Mouse (Mus musculus) cortical plate, adult 2 months (tissue): ENCODE results near the gene Tmc6. TPM values are rescaled to one million over a fixed set of nuclear protein-coding genes. Genes with fewer than 3 reads are reported as not detected.

Experiments
- H3K27ac ChIP-seq: fragments of 200-500 bp; 2 replicates; pipeline ENCODE4 v1.5.1; 2012; ENCODE audit warnings: low read length, control low read depth, inconsistent platforms; ENCODE audit not compliant: insufficient read depth
- H3K4me1 ChIP-seq: fragments of 200-500 bp; 2 replicates; pipeline ENCODE4 v1.6.1; 2011; ENCODE audit warnings: low read length; ENCODE audit not compliant: control insufficient read depth, insufficient read depth
- H3K4me3 ChIP-seq: fragments of 200-500 bp; 2 replicates; pipeline ENCODE4 v1.5.1; 2011; ENCODE audit warnings: mild to moderate bottlenecking, low read length, control low read depth; ENCODE audit not compliant: insufficient read depth
- CTCF ChIP-seq: fragments of 200-500 bp; IDR thresholded peaks from 2 replicates; pipeline ENCODE4 v1.5.1; 2011; ENCODE audit warnings: mild to moderate bottlenecking, control low read depth, low read length; ENCODE audit not compliant: insufficient read depth; ENCODE audit errors: extremely low read depth
- POLR2A ChIP-seq: fragments of 200-500 bp; IDR thresholded peaks from 2 replicates; pipeline ENCODE4 v1.6.1; 2011; ENCODE audit warnings: mild to moderate bottlenecking, low read length, control low read depth; ENCODE audit not compliant: insufficient read depth; ENCODE audit errors: extremely low read depth
- polyA plus RNA-seq: library from polyadenylated mRNA; depleted of rRNA; stranded (reverse); fragments of >200 nt; gene quantifications from 2 replicates; pipeline ENCODE4 v1.2.3, GENCODE M21; 2012

Gene Tmc6
- polyA plus RNA-seq, 1 experiment: 9.7 TPM

DNA sequence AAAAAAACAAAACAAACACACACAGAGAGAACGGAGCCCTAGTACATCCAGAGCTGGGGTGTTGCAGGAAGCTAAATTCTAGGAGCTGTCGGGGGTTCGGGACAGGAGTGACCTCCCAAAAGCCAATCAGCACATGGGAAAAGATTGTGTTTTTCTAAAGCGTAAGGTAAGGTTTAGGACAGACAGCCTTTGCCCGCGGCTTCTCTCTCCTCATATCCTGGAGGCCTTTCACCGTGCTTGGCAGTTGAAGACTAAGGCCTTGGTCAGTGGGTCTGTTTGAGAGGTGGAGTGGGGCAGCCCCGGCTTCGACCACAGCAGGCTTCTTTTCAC is 672 bp upstream of the Tmc6 start:
- H3K27ac ChIP-seq: no peak overlapping the region
- TF ChIP-seq POLR2A (no peak), CTCF (no peak)
- H3K4me3 ChIP-seq: no peak overlapping the region
- no peaks in the 10 kb centered on the region for H3K4me1 ChIP-seq

DNA sequence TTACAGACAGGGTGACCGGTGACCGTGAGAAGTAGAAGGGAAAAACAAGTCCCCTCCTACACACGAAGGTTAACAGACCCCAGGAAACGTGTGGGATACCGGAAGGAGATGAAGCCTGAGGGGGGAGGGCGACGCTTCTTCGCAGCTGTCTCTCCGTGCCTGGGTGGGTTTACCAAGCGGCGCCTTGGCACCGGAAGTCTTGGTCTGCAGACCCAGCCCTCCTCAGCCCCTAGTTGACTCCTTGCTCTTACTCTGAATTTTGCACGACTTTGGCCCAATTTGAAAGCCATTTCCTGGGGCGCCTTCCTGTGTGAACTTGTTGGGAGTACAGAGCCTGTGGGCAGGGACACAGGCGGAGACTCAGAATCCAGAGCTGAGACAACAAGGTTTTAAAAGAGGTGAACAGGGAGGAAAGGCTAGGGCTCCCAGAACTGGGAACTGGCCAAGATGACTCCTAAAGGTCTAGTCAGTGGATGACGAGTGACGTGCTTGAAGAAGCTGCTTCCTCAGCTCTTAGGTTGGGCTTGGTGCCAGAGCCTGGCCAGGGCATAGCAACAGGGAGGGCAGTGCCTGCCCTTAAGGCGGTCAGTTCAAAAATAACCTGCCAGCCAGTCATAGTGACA is 688 bp downstream of the Tmc6 start:
- TF ChIP-seq POLR2A (no peak), CTCF (no peak)
- no peak overlapping the region for H3K4me3 ChIP-seq
- H3K4me1 ChIP-seq: no peaks in the 10 kb centered on the region
- H3K27ac ChIP-seq: no peak overlapping the region

GRCm38 (mm10) chr11:117780582-117781111 is 1.4 kb downstream of the Tmc6 start:
- no peak overlapping the region for H3K27ac ChIP-seq
- no peak for TF ChIP-seq CTCF
- no peaks in the 10 kb centered on the region for H3K4me1 ChIP-seq
- H3K4me3 ChIP-seq: peak overlapping the region; percentile 2; the same call in 1 of the 2 replicates

DNA sequence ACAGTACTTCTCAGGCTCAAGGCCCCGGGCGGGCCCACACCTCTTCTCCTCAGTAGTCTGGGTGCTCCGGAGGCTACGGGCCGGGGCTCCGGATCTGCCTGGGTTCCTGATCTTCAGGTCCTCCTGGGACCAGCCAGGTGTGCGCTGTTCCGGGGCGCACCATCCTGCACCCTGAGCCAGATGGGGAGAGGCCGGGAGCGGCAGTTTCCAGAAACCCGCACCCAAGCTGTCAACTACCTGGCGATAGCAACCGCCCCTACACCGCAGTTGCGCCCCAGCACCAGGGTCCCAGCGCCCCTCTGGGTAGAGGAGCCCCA is 1.8 kb downstream of the Tmc6 start:
- no peaks in the 10 kb centered on the region for H3K4me1 ChIP-seq
- peak overlapping the region; percentile 2; the same call in 1 of the 2 replicates for H3K4me3 ChIP-seq
- TF ChIP-seq POLR2A (no peak), CTCF (no peak)
- peak overlapping the region; percentile 69 for H3K27ac ChIP-seq

- TF ChIP-seq POLR2A (peak; percentile 52; the same call in 1 of the 2 replicates), CTCF (no peak)
- peak overlapping the region; percentile 69 for H3K27ac ChIP-seq
- H3K4me1 ChIP-seq: no peaks in the 10 kb centered on the region
- H3K4me3 ChIP-seq: peak overlapping the region; percentile 2
Observed at GRCm38 (mm10) chr11:117779434-117780198, 2.4 kb downstream of the Tmc6 start.

DNA sequence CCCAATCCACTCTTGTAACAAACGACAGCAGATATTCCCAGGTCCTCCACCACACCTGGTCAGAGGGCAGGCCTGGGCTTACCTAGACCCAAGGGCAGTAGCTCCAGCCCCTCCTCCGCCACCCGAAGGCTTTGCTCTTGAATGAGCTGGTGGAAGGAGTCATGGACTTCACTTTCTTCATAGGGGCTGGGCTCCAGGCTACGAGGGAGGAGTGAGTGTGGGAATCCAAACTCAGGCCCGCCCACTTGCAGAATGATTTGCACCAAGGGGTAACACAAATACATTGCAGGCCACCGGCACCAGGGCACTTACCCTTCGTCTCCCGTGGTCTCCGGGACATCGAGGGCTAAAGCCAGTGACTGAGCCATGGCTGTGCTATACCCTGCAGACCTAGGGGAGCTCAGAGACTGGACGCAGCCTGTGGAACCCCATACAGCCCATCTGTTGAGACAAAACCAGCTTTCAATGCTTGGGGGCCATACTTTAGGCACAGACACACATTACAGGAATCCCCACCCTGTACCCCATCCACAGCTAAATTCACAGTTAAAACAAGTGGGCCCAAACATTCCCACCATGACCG is 3.1 kb downstream of the Tmc6 start:
- TF ChIP-seq POLR2A (no peak), CTCF (no peak)
- Histone ChIP-seq H3K4me3 (no peak overlapping the region), H3K27ac (peak overlapping the region; percentile 69), H3K4me1 (no peaks in the 10 kb centered on the region)

- TF ChIP-seq POLR2A (no peak), CTCF (no peak)
- Histone ChIP-seq H3K27ac (no peak overlapping the region), H3K4me1 (no peaks in the 10 kb centered on the region), H3K4me3 (no peak overlapping the region)
Observed at GRCm38 (mm10) chr11:117778031-117778430, 4.0 kb downstream of the Tmc6 start.

GRCm38 (mm10) chr11:117777111-117777510 is 4.9 kb downstream of the Tmc6 start:
- no peaks in the 10 kb centered on the region for H3K4me1 ChIP-seq
- no peak overlapping the region for H3K27ac ChIP-seq
- no peak for TF ChIP-seq POLR2A
- TF ChIP-seq CTCF: no peak
- no peak overlapping the region for H3K4me3 ChIP-seq

DNA sequence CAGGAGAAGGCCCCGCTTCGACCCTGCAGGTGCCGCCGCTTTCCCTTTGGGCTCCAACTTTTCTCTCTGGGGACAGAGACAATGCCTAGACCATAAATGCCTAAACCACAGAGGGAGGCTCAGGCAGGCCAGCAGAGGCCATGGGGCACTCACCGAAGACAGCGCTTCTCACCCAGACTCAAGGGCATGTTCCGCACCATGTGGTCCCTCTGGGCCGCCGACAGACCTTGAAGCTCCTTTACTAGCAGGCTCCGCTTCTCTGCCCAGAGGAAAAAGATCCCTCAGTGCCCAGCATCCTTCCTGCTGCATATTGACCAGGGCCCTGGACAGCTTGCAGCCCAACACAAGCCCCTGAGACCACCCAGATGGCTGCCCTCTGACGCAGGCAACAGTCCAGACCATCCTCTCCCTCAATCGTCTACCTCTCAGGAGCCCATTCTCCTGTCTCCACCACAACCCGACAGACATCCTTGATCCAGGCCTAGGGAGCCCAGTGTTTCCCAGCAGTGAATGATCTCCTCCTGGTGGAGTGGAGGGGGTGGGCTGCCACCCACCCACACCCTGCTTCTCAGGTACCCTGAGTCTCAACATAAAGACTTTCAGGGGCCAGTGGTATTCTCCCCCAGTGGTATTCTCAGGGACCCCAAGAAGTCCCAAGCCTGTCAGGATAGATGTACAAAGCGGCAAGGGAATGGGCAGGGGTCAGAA is 5.8 kb downstream of the Tmc6 start:
- H3K4me1 ChIP-seq: no peaks in the 10 kb centered on the region
- TF ChIP-seq POLR2A (no peak), CTCF (no peak)
- no peak overlapping the region for H3K27ac ChIP-seq
- no peak overlapping the region for H3K4me3 ChIP-seq

GRCm38 (mm10) chr11:117775540-117775939 is 6.5 kb downstream of the Tmc6 start:
- no peaks in the 10 kb centered on the region for H3K4me1 ChIP-seq
- TF ChIP-seq CTCF: no peak
- TF ChIP-seq POLR2A: no peak
- no peak overlapping the region for H3K27ac ChIP-seq
- no peak overlapping the region for H3K4me3 ChIP-seq
